Mouse (Mus musculus) thymus, postnatal 25 days (tissue): ENCODE data around the gene Wdr59.
A peak's percentile ranks its signal among the peaks of the same experiment; 100 is the strongest.

Source experiments
- DNase-seq: peaks from one replicate; pipeline ENCODE4 v3.0.0; 2022

Gene Wdr59

GRCm38 (mm10) chr8:111490034-111490591 is 31.8 kb downstream of the Wdr59 start:
- DNase-seq: no peak

DNA sequence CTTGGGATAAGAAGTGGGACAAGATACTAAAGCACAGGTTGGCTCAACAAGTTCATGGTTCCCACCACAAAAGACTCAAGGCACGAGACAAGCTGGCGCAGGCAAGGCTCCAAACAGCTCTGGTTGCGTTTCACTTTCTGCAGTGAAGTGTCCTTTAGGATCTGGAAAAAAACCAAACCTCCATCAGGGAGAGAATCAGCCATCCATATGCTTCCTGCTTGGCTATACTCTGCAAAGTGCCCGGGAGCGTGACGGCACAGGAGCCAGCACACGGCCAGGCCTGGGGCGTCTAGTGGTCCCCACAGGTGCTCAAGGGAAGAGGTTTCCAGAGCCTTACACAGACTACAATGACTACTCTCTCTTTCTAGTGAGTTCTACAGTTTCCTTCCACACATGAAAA is 41.2 kb downstream of the Wdr59 start:
- DNase-seq: no peak

DNA sequence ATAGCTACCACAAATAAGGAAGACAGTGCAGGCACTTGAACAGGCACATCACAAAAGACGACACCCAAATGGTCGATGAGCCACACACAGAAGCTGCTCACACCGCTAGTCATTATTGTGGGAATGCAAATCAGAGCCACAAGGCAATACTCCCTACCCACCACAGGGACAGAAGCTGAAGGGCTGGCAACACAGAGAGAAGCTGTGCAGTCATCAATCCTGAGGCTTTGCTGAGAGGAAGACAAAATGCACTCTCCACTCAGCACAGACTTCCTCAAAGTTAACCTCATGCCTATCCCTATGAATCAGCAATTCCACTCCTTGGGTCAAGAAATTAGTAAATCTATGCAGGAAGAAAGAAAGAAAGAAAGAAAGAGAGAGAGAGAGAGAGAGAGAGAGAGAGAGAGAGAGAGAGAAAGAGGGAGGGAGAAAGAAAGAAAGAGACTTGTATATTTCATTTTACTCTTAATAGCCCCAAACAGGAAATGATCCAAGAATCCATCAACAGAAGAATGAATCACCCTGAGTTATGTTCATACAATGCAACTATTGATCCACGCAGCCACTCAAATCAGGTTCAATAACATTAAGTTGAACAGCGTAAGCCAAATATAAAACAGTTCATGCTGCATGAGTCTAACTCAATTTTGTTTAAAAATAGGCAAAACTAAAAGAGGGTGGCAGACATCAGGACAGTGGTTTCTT is 44.0 kb downstream of the Wdr59 start:
- DNase-seq: no peak

DNA sequence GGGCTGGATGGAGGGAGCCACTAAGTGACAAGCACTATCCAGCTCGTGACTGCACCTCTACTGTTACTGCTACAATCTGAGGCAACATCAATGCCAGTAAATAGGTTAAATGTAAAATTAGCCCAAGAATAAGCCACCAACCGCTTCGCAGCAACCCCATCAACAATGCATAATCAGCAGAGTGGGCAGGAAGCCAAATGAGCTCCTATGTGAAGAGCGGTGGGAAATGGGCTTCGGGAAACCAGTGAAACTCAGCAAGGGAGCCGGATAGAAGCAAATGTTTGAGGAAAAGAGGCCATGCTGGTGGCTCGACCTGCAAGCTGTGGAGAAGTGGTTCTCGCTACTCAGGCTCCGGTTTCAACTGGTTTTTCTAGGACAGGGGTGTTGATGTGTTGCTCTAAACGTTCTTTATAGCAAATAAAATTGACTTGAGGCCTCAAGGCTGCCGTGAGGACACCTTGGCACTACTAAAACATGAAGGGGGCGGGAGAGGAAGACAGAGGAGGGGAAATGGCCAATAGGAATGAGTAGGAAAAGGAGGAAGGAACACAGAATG is 50.3 kb downstream of the Wdr59 start:
- no peak for DNase-seq

DNA sequence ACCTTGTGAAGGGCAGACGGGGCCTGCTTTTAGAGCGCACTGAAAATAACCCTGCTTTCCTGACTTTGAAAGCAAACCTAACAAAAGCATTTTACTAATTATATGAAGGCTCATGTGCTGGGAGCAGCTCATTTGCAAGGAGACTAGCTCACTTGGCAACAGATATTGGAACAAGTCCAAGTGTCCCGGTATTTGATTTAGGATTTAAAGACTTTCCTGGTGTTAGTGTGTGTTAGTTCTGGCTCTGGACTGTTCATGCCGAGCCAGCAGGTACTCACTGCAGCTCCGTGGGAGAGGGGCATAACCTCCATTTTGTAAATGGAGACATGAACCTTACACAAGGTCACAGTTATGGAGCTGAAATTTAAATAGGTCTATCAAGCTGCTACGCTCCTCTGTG is 52.9 kb downstream of the Wdr59 start:
- DNase-seq: no peak

GRCm38 (mm10) chr8:111465341-111465740 is 56.6 kb downstream of the Wdr59 start:
- DNase-seq: peak; percentile 54

DNA sequence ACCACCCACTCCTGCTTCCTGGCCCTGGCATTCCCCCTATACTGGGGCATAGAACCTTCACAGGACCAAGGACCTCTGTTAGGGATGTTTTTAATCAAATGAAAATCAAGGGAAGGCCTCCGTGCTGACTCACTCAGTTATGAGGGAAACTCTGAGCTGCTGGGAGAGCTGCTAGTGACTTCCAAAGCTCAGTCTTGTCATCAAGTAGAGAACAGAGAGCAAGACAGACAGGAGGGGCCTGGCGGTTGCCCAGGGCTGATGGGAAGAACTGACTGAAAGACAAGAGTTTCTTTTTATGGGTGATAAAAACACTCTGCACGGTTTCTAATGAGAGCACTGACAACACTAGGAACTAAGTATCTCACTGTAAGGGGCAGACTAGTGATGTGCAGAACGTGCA is 57.4 kb downstream of the Wdr59 start:
- DNase-seq: no peak

DNA sequence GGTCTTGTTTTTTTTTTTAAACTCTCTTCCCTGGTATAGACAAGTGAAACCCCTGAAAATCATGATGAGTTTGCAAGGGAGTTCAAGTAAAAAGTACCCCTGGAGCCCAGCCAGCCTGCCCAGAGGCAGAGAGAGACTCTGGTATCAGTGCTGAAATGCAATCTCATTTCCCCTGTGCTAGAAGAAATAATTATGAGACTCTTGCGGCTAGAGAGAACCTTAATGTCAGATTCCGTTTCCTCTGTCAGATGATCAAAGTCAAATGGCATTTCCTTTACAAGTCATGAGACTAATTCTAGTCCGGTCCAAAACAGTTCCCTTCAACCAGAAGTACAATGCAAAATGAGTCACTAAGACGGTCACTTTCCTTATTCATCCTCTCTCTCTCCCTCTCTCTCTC is 72.2 kb downstream of the Wdr59 start:
- DNase-seq: no peak

DNA sequence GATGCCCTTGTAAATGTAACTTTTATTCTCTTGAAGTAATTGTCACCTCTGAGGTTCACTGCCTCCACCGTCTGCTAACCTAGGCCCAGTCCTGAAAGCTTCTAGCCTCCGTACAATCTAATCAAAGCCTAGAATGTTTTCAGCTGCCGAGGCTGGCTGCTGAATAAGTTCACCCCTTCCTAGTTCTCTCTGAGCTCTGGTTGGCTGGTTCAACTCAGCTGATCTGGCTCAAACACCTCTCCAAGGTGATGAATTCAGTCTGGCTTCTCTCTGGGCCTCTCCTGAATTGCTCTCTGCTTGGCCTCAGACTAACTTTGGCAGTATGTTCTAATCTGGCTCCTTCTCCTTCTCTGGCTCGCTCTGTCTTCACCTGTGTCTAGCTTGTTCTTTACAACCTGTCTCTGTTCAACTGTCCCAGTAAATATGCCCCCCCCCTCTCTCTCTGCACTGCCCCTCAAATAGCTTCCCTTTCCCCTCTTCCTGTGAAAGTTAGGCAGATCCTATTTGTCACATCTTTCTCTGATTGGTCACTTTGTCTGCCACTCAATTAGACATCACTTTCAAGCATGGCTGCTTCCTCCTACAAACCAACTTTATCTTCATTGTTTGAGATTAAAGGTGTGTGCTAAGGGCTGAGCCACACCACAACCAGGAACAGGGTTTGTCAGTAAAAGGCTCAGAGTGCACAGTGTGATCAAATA is 75.8 kb downstream of the Wdr59 start:
- no peak for DNase-seq

- no peak for DNase-seq
Measured at GRCm38 (mm10) chr8:111445558-111445957, 76.3 kb downstream of the Wdr59 start.

GRCm38 (mm10) chr8:111444245-111444644 is 77.6 kb downstream of the Wdr59 start:
- no peak for DNase-seq

DNA sequence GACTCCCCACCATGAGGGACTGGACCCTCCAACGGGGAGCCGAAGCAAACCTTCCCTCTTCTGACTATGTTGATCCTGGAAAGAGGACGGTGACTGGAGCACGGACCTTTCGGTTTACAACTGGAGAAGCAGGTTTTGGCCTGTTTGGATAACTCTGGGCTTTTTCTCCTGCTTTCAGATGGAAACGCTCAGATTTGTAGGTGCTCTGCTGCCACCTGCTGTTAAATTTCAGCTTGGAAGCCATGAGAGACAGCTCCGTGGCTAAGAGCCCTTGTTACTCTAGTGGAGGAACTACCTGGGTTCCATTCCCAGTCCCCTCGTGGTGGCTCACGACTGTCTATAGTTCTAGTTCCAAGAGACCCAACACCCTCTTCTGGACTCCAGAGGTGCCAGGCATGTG is 82.7 kb downstream of the Wdr59 start:
- DNase-seq: peak; percentile 63

- peak; percentile 20 for DNase-seq
Measured at GRCm38 (mm10) chr8:111435071-111435828, 86.6 kb downstream of the Wdr59 start.

DNA sequence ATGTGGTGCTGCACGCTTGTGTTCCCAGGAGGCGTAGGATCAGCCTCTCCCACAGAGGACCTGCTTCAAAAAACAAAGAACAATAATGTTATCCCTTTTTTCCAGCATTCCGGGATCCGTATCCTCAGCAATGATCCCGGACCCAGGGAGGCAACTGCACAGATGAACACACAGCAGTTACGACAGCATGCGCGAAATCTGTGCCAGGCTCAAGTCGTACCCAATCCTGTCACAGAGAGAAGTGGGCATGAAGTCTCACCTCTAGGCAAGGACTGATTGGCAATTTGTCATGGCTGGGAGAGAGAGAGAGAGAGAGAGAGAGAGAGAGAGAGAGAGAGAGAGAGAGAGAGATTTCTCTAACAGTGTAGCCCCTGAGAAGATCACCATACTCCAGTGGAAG is 97.2 kb downstream of the Wdr59 start:
- no peak for DNase-seq

DNA sequence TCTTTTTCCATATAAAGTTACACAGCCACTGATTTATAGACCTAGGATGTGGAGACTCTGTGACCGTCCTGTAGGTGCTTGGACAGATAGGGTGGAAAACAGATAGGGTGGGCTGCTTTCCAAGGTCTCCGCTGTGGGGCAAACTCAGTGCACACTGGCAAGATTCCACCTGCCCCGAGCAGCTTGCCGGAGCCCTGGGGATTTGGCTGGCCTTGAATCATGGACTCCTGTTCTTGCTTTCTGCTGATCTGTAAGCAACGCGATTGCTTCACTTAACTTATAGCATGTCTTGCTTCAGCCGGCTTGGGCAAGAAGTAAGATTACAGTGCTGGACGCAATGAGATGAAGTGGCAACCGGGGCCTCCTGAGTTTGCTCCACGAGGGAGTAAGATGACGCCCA is 97.7 kb downstream of the Wdr59 start:
- DNase-seq: no peak

- no peak for DNase-seq
Measured at GRCm38 (mm10) chr8:111422614-111423013, 99.3 kb downstream of the Wdr59 start.

DNA sequence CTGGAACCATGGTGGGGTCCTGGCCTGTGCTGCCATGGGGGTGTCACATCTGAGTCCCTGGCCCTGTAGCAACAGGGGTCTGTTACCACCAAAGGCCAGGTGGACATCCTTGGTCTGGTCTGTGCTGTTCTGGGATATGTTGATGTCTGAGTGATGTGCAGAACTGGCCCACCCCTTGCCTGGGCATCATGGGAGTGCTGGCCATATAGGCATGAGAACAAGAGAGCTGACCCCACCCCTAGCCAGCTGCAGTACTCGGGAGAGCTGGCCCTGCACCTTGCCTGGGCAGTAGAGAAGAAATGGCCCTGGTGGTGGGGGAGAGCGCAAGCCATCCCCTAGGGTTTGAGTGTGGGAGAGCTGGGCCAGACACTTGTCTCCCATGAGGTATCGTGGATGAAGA is 102.7 kb downstream of the Wdr59 start:
- no peak for DNase-seq

- DNase-seq: peak; percentile 20
Measured at GRCm38 (mm10) chr8:111418601-111419000, 103.3 kb downstream of the Wdr59 start.

DNA sequence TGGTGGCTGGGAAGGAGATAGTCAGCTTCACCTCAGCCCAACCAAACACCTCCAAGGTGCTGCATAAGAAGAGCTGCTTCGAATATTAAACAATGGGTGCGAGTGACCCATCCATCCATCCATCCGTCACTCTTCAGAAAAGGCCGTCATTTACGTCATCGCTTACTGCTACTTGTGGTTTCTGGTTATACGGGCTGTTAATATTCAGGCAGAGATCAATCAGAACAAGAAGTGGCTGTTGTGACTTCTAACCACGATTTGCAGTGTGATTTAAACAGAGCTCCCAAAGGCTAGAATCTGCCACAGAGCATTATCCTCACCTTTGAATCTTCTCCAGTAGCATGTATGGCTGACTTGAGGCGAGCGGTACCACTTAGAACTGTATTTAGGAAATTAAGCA is 104.7 kb downstream of the Wdr59 start:
- DNase-seq: no peak

DNA sequence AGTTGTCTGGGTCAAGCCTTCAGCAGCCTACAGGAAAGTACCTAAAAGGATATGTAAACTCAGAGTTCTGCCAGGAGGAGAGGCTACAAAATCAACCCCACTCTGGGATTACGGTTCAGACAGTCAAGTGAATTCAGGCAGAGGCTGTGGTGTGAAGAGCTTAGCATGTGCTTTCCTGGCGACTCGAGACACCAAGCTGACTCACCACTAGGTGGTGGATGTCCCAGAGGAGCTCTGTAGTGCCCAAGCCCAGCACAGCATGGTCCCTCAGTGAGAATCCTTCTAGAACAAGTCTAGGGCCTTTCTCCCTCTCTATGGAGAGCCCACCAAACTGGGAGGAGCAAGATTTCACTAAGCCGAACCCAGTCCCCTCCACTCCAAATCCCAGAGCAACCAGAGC is 118.5 kb downstream of the Wdr59 start:
- peak; percentile 21 for DNase-seq
